Mouse (Mus musculus) lung, adult 2 months (tissue): ENCODE measurements around the gene Map3k7.

ENCODE experiments used
- CTCF ChIP-seq: fragments of 200-500 bp; IDR thresholded peaks from 2 replicates; pipeline ENCODE4 v1.5.1; 2011; ENCODE audit warnings: mild to moderate bottlenecking, low read length, control low read depth; ENCODE audit not compliant: insufficient read depth
- POLR2A ChIP-seq: fragments of 200-500 bp; IDR thresholded peaks from 2 replicates; pipeline ENCODE4 v1.6.1; 2011; ENCODE audit warnings: low read depth, mild to moderate bottlenecking, control low read depth, low read length, borderline replicate concordance; ENCODE audit errors: extremely low read depth

GRCm38 (mm10) chr4:31937376-31938281, 26.3 kb upstream of the Map3k7 start:
- no peak for TF ChIP-seq POLR2A
- no peak for TF ChIP-seq CTCF
